Mouse (Mus musculus) cerebellum, adult 9-10 months (tissue): ENCODE measurements at regions not wholly inside any gene's neighbourhood (a gene's known extent, or its start where the extent isn't known, plus 50 kb on each side); places are given as distances from the start of the nearest gene placed in this dataset.

Experiments used
- DNase-seq: peaks from one replicate; pipeline ENCODE4 v3.0.0; 2022

DNA sequence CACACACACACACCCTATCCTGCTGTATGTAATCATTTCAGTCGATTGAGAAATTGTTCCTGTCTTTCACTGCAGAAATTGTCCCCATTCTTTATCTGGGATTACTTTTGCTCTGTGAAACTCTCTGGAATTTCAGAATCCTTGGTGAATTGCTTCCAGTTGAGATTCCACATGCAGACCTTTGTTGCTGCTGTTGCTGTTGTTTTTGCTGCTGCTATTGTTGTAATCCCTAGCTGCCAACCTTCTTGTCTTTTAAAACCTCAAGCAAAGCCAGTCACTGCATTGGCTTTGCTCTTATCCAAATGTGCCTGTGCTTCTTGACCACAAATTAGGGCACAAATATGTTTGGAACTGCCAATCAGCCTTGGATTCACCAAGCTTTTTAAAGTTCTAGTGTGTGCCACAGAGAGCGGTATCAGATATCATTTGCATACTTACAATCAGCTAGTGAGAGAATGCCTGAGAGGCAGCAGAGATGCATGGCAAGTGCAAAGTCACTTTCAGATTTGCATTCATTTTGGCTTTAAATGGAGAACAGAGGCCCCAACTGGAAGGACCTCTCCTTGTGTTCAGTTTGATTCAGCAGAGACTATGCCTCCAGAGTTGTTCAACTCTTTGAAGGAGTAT, 1187.0 kb upstream of the Map3k7 start:
- DNase-seq = no peak

DNA sequence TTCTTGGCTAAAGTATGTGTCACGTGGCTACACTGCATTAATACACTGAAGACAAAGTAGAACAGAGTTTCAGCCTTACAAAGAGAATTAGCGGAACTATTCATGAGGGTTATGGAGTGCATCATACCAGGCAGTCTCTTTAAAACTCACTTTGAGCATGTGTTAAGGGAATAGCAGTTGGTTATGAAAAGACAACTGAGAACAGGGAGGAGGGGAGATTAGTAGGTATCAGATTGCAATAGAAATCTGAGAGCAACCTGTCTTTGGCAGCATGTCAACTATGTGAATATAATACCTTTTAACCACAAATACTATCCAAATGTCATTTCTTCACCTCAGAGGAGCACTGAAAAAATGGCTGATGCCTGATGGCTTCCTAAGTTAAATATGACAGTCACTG, 1182.2 kb upstream of the Map3k7 start:
- no peak for DNase-seq

DNA sequence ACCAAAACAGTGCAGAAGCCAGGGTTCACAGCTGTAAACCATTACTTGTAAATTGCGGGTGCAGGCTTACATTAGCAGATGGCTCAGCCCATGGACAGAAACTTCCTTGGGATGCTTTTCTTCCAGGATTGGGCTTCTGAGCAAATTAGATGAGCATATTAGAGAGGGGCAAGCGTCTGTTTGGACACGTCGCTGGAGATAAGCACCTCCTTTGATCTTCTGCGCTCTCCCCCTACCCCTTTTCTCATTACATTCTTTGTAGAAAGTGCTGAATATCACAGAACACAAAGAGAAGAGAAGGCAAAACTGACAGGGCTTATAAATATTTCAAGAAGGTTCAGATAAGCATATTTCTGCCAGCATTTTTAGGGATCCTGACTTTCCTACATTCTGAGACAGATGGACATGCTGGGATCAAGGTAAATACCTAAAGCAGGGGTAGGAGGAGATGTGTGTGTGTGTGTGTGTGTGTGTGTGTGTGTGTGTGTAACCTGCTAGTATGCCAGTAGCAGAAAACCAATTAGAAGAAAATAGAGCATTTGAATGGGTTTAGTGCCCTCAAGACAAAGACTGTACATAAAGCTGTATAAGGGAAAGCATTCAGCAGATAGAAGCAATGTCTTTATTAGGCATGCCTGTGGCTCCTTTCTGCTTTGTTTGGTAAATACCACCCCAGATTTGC, 1173.8 kb upstream of the Map3k7 start:
- DNase-seq = no peak

DNA sequence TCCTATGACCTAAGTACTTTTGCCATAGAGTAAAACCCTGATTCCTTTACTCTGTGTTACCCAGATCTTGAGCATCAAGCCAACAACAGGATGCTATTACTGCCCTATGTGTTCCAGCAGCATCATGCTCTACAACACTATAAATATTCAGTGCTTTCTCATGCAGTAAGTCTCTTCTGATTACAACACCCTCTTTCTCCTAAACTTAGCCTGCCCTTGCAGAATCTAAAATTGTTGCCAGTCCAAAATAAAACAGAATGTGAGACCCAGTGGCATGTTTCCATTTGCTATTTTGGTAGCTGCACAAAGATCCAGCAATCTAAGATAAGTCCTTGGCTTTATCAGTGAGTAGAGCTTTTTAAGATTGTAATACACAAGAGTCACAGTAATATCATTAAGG, 1154.1 kb upstream of the Map3k7 start:
- DNase-seq = no peak

DNA sequence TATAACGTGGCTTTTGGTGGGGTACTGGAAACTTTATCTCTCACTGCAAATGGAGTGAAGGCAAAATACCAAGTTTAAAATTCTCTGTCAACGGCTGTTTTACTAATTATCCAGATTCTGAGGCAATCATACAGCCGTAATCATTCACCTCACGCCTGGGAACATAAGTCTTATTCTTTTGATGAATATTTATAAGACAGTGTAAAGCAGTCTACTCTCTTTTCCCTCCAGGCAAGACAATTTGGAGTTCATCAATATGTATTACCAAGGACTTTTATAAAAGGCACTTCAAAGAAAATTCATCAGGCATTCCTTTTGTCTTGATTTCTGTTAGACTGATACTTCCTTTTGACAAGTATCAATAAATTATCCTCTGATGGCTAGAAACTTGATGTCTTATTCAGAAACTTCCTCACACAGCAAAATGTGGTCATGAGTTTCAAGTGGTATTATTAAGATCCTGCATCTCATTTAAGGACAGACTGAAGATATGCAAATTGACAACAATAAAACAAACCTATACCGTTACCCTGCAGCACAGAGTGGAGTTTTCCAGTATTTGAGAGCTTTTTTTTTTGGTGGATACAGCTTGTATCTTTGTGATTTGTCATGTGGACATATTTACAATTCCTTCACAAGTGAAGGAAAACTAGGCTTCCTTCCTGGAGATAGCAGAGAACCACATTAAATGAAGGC, 1108.4 kb upstream of the Map3k7 start:
- no peak for DNase-seq

DNA sequence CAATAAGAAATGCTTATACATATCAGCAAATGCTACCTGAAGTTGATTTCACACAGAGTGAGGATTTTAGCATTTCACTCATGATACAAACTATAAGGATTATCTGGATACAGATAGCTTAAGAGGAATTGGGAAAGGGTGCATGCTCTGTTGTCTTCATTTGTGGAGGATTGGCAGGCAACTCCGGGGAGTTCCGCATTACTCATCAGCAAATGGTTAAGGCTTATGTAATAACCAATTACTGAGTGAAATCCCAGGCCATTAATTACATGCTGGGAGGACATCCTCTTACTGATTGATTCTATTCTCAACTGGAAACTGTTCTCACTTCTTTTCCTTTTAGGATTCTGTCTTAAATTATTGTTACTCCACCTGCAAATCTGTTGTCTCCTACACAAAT, 1058.9 kb upstream of the Map3k7 start:
- DNase-seq = no peak

DNA sequence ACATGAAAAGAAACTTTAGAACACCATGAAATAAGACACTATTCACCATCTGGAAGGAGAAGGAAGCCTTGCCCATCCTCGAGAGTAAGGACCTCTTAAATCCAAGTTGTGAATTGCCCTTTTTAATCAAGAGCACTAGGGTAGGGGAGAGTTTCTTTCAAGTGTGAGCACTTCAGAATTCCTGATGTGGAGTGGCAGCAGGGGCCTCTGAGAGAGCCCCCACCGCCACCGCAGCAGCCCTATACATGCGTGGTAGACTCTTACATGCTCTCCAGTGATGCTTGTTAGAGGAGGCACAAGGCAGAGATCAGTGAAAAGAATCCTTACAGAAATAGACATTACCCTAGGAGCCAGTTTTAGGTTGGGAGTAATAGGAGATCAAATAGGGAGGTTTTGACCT, 1041.0 kb upstream of the Map3k7 start:
- DNase-seq = no peak

DNA sequence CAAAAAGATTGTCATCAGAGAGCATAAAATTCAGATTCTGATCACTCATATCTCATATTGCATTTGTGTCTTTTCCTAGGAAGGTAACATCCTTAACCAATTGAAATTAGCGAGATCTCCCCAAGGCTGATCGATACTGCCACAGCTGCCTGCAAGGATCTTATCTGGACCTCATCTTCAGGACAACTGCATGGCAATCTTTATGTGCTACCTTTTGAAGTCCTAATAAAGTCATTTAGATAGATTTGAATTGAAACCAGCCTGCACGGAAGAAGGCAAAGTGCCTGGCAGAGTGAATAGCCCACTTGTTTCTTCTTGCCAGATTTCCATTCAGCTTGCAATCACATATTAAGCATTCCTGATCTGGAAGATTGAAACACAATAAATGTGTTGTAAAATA, 1031.5 kb upstream of the Map3k7 start:
- no peak for DNase-seq

DNA sequence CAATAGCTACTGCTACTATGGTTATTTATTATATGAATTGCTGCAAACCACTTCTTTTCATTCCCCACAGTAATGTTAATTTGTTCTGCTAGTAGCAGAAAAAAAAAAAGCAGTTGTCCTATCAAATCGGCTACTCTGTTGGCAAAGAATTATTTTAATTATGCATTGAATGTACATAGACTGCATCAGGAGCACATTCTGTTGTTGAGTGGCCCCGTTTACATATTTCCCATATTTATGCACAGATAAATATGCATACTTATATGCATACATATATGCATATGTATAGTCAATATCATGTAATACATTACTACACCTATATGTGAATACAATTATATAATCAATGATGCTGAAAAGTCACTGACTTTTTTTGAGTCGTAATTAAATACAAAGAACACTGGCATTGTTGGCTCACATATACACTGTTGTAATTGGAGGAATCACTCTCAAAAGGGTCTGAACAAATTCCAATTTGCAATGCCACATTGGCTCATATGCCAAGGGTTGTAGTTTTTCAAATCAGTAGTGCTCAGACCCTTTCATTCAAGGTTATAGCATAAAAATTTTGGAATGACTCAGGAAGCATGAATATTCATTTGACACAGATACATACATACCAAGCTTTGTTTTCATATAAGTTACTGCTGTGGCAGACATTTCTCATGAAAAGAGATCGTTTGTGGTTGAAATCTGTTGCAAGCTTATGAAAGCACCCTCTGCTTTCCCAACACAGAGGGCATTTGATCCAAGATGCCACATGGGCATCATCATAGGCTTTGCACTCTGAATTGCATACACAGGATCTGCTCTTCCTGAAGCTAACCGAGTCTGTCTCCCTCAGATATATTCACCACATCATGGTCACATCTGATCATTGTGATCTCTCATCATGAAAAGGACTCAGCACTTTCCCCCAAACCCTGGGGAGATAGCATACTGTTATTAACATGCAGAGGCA, 1030.6 kb upstream of the Map3k7 start:
- DNase-seq = no peak

DNA sequence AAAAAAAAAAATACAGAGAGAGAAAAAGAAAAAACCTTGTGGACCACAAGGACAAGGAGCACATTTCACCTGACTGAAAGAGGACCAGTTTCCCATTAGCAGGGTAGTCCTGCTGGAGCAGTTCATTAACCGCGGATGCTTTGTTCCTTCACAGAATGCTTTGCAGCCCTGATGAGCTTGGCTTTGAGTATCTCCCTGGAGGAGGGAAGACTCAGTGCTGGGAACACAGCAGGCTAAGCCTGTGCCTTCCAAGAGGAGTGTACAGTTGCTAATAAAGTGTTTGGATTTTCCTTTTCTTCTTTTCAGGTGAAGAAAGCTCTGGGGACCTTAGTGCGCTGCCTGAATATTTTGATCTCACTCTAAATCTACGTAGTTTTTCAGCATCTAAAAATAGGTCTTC, 980.3 kb upstream of the Map3k7 start:
- DNase-seq = no peak

DNA sequence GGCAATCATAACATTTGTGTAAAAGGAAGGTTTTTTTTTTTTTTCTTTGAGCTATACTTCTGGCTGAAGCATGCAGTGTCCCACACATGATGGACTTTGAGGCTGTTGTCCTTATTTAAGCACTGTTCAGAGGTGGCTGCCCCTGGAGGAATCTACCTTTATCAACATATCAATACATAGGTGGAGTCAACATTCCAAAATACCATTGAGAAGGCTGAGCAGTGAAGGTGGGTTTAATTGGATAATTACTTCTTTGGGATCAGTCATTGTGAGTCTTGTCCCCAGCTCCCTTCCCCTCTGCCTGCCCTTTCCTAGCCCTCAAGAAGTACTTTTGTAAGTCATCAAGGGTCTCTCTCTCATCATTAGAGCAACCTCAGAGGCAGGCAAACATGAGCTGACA, 951.9 kb upstream of the Map3k7 start:
- DNase-seq = no peak

DNA sequence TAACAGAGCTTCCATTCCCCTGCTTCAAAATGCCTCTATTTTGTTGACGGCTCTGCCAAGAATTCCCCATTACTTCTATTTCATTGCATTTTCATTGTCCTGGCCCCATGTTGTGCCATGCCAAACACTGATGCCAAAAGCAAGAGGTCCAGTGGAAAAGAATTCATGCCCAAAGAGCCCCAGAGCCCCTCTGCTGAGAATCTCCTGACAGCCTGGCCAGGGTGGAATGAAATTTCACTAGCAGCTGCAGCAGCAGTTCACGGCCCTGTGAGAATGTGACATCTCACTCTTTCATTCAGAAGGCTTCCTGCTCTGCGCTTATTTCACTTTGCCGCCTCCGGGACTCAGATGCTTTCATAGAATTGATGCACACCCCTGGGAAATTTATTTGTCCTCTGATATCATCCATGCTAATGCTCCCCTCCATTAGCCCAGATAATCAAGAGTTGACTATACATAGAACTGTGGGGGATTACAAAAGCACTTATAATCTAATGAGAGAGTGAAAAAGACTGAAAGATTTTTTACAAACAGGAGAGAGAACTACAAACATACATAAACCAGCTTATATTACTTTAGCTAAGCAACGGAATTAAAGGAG, 911.7 kb upstream of the Map3k7 start:
- no peak for DNase-seq

DNA sequence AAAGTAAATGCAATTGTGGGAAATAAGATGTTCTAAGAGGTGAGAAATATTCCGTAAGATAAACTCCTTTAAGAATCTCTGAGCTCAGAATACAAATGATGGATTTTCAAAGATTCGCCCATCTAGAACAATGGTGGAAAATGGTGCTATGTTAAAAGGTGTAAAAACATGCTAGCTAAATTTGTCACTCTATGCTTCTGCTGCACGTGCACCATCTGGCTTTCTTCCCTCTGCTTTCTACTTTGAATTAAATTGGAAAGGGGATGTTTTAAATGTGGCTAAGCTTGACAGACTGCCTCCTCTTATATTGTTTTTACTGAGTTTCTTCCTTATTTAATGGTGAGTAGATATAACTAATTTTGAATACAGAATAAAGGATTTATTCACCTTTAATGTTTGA, 887.7 kb upstream of the Map3k7 start:
- no peak for DNase-seq

DNA sequence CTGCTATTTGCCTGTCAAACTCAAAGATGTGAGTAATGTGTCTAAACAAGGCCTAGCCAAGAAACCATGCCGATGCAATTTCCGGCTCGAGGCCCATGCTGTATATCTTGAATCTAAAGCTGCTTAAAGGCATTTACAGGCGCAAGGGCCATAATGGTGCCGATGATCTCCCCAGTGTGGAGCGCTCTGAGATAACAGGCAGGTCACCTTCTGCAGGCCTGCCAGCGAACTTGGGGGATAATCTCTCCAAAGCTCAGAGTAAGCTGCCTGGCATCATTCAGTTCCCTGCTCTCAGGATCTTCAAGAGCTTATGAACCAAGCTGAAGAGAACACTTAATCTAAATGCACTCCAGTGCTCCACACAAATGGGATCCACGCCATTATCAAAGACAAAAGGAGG, 842.3 kb upstream of the Map3k7 start:
- DNase-seq = no peak

DNA sequence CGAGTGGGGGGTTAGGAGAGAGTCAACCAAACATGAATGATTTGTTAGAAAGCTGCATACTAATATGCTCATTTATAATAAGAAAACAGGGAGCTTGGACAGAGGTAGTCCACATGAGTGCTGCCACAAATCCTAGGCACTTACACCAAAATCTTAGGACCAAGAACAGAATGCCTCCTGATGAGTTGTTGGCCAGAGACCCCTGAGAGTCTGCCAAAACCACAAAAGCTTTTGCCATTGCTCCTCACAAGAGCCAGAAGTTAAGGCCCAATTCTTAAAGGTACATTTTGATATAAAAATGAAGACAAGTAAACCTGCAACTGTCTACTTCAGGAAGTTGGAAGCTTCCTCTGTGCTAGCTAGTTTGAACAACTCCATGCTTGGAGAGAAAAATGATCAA, 820.7 kb upstream of the Map3k7 start:
- no peak for DNase-seq

DNA sequence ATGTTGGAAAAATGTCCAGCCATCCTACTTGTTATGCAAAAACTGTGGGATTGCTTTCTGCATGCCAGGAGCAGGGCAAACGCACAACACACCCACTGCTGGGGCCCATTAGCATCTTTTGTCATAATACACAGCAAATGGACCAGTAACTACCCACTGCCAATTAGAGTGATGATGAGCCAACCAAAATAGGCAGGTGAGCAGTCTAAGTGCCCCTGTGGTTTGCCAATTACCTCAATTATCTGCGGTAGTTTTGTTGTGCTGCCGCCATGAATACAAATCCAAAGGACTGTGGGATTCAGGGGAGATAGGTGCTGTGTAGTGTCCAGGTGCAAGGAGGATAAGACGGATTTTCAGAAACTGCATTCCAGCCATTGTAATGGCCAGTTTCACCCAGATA, 796.5 kb upstream of the Map3k7 start:
- no peak for DNase-seq

DNA sequence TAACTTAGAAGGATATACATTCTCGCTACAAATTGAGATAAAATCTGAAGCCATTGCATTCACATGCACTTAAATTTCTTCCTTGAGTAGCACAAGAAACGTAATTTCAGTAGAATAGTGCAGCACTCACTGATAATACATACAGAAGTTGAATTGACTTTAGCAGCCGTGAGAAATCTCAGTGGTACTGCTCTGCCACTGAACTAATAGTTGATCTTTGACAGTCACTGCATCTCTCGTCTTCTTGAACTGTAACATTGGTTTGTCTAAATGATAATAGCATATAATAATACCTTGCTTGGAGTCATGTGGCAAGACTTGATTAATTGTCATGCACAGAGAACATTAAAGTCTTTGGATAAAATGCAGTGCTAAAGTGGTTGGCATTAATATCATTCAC, 795.5 kb upstream of the Map3k7 start:
- no peak for DNase-seq

DNA sequence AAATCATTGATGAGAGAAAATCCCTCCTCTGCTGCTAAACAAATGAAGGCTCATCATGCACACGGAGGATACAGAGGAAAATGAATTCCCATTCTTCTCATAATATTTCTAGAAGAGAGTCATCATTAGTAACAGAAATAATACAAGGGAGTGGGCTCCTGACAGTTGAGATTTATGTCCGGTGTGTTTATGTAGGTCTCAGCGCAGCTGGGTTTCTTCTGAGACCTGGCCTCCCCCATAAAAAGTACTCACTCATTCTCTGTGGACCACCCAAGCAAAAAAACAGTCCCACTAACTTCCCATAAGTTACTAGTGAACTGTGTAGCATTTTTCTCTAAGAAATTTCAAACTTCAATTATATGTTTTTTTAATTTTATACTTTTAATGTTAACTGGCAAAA, 792.7 kb upstream of the Map3k7 start:
- DNase-seq = no peak

DNA sequence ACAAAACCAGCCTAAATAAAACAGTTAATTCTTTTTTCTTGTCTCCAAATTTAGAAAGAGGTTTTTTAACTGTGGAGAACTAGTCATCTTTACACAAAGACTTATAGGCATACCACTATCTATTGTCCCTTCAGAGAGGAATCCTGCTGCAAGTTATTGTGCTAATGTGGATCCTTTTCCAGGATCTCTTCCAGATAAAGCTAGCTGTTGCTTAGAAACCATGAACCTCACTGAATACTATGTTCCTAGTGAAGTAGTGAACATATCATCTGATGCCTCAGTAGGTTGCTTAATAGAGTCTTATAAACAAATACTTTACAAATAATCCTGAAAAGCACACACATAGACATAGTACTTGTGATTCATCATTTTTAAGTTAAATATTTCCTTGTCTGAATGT, 766.0 kb upstream of the Map3k7 start:
- no peak for DNase-seq

DNA sequence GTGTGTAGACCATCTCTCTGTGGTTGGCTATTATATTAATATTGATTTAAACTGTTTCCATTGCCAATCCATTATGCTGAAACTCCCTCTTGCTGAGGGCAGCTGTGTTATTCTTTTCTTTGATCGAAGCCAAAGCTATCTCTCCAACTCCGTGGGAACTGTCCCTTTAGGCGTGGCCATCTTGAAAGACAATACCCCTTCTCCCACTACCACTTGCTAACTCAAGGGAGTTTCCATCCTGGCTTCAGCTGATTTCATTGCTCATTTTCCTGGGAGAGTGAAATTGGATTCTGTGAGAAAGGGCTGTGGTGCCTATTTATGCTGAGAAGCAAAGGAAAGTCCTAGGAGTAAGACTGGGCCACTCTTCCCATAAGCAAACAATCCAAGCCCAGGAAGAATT, 760.6 kb upstream of the Map3k7 start:
- no peak for DNase-seq

DNA sequence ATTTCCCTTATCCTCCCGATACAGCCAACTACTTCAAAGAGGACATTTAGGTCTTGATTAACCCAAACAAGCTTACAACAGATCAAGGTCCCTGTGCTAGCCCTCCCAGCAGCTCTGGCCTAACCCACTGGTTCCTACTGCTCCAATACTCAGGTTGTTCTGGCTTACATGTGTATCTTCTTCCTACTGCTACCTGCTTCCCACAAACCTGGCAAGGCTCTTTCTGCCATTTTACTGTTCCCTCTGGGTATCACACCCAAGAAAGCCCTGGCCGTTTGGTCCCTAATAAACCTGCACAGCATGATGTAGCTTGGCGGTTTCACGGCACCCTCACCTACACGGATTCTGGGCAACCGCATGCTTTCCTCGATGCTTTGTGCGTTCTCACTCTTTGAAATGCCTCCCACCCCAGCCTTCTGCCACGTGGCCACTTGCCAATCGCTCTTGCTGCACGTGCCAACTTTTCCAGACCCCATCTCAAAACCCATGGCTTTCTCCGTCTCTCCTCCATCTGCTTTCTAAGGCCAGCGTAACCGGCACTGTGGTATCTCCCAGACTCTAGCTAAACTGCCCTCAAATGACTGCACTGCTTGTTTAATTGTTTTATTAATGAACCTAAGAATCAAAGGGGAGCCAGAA, 758.4 kb upstream of the Map3k7 start:
- no peak for DNase-seq

DNA sequence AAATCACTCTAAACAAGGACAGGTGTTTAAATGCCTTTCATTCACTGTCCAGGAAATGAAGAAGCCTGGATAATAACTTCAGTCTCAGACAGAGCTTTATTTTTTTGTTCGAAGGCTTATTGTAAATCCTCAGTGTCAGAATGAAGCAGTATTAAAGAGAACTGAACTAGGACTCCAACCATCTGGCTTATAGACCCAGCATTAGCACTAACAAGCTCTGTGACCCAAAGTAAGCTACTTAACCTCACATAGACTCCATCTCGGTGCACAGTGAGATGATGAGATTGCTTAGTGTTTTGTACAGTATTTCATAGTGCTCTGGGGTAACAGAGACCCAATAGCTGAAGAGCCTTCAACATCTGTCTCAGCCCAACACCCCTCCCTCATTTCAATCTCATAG, 738.2 kb upstream of the Map3k7 start:
- no peak for DNase-seq
